Mouse (Mus musculus): ENCODE results near the gene Ccdc63.

- TF ChIP-seq CTCF (IDR thresholded peaks at IDR 0.05; ENCODE audit: low read depth) = no peak
- peak; percentile 81 for TF ChIP-seq EP300 (IDR thresholded peaks at IDR 0.05; ENCODE audit: low read depth)
Observed at GRCm38 (mm10) chr5:122104981-122105380, 35.6 kb downstream of the Ccdc63 start.

All from heart, postnatal 0 days (tissue).